Mouse (Mus musculus) forebrain, postnatal 0 days (tissue): ENCODE data around the gene Nkx1-2. TPM values are rescaled to one million over a fixed set of nuclear protein-coding genes. Genes with fewer than 3 reads are reported as not detected.

ENCODE experiments used
- ATAC-seq: fragments of 200-750 bp; cut with Nextera tagmentation; 2 replicates; pipeline ENCODE4 v1.8.0; 2017; ENCODE audit warnings: mild to moderate bottlenecking, moderate library complexity
- DNase-seq: peaks from one replicate; pipeline ENCODE4 v3.0.0-alpha.2; 2015
- H3K27ac ChIP-seq: fragments of 300-500 bp; sonication (generic); 2 replicates; pipeline ENCODE4 v1.5.1; 2014; ENCODE audit warnings: low read depth, mild to moderate bottlenecking, antibody characterized with exemption, low read length, moderate library complexity, mixed read lengths
- H3K27me3 ChIP-seq: fragments of 300-500 bp; sonication (generic); 2 replicates; pipeline ENCODE4 v1.6.1; 2014; ENCODE audit warnings: mild to moderate bottlenecking, low read length, mixed read lengths; ENCODE audit not compliant: insufficient read depth
- H3K36me3 ChIP-seq: fragments of 300-500 bp; sonication (generic); 2 replicates; pipeline ENCODE4 v1.6.1; 2014; ENCODE audit warnings: mild to moderate bottlenecking, moderate library complexity; ENCODE audit not compliant: insufficient read depth
- H3K4me1 ChIP-seq: fragments of 300-500 bp; sonication (generic); 2 replicates; pipeline ENCODE4 v1.6.1; 2014; ENCODE audit warnings: antibody characterized with exemption; ENCODE audit not compliant: insufficient read depth
- H3K4me2 ChIP-seq: fragments of 300-500 bp; sonication (generic); 2 replicates; pipeline ENCODE4 v1.6.1; 2014; ENCODE audit warnings: low read depth, mild to moderate bottlenecking, moderate library complexity
- H3K4me3 ChIP-seq: fragments of 300-500 bp; sonication (generic); 2 replicates; pipeline ENCODE4 v1.5.1; 2014; ENCODE audit warnings: low read depth, low read length, mixed read lengths
- H3K9ac ChIP-seq: fragments of 300-500 bp; sonication (generic); 2 replicates; pipeline ENCODE4 v1.6.1; 2014; ENCODE audit warnings: mild to moderate bottlenecking
- H3K9me3 ChIP-seq: fragments of 300-500 bp; sonication (generic); 2 replicates; pipeline ENCODE4 v1.6.1; 2016; ENCODE audit warnings: low read length
- CTCF ChIP-seq: sonication (generic); IDR thresholded peaks from 2 replicates; pipeline ENCODE4 v1.5.1; 2016; ENCODE audit warnings: antibody characterized with exemption, control low read depth, low read depth
- WGBS: fragments of 180-500 bp; shearing (Covaris S2); extraction: QIAGEN DNeasy Blood & Tissue Kit; methylation state at CpG from one replicate; pipeline ENCODE4 v1.1.7; 2014; 5-methylcytosine and 5-hydroxymethylcytosine counted together
- polyA plus RNA-seq: library from polyadenylated mRNA; unstranded; fragments of >200 nt; fragmentation: Nextera tagmentation; extraction: Ambion mirVana; gene quantifications from 2 replicates; pipeline ENCODE4 v1.2.1, GENCODE M21; 2015
- total RNA-seq: library from RNA; depleted of rRNA; stranded (reverse); fragments of >200 nt; gene quantifications from 2 replicates; pipeline ENCODE4 v1.2.3, GENCODE M21; 2014

The Nkx1-2 gene
- total and polyA plus RNA-seq, 2 experiments from 2014 or later = not detected

GRCm38 (mm10) chr7:132576891-132577290, 22.5 kb downstream of the Nkx1-2 start:
- Histone ChIP-seq H3K4me3 (no peak overlapping the region), H3K4me1 (peaks cover 5% of the 10 kb centered on the region; the same call in 1 of the 2 replicates), H3K4me2 (no peak overlapping the region), H3K9me3 (no peaks in the 10 kb centered on the region), H3K36me3 (no peaks in the 10 kb centered on the region), H3K9ac (no peak overlapping the region), H3K27ac (no peak overlapping the region), H3K27me3 (peaks cover 4% of the 10 kb centered on the region; the same call in 1 of the 2 replicates)
- DNase-seq (no peak), ATAC-seq (no peak)
- 60% methylated on average over 4 of the region's 4 CpGs for WGBS
- TF ChIP-seq CTCF = no peak

GRCm38 (mm10) chr7:132576116-132576650, 23.3 kb downstream of the Nkx1-2 start, which contains the start of gene Oat:
TSS of gene Oat (minus strand) at chr7:132576398.
- peak within 1 kb of the TSS; percentile 67 for H3K4me3 ChIP-seq
- WGBS = 2% methylated on average over 49 of the region's 49 CpGs

GRCm38 (mm10) chr7:132575623-132576022, 23.8 kb downstream of the Nkx1-2 start:
- Histone ChIP-seq H3K27ac (peak overlapping the region; percentile 87), H3K9me3 (no peaks in the 10 kb centered on the region), H3K4me2 (peak overlapping the region; percentile 70), H3K4me1 (peaks cover 5% of the 10 kb centered on the region; the same call in 1 of the 2 replicates), H3K4me3 (peak overlapping the region; percentile 67), H3K36me3 (no peaks in the 10 kb centered on the region), H3K27me3 (peaks cover 4% of the 10 kb centered on the region; the same call in 1 of the 2 replicates), H3K9ac (peak overlapping the region; percentile 65)
- DNase-seq (peak; percentile 87), ATAC-seq (peak; percentile 95)
- WGBS = 3% methylated on average over 13 of the region's 13 CpGs
- TF ChIP-seq CTCF = peak; percentile 58

More at GRCm38 (mm10) chr7:132576116-132576650, 23.3 kb downstream of the Nkx1-2 start, which contains the start of gene Oat:
- H3K27me3 ChIP-seq = peaks cover 4% of the 10 kb centered on the region; the same call in 1 of the 2 replicates
- peaks cover 5% of the 10 kb centered on the region; the same call in 1 of the 2 replicates for H3K4me1 ChIP-seq
- peak within 1 kb of the TSS; percentile 65 for H3K9ac ChIP-seq
- peak; percentile 96 for DNase-seq
- no peaks in the 10 kb centered on the region for H3K36me3 ChIP-seq
- TF ChIP-seq CTCF = peak; percentile 20; the same call in 1 of the 2 replicates
- H3K4me2 ChIP-seq = peak within 1 kb of the TSS; percentile 70
- H3K27ac ChIP-seq = peak within 1 kb of the TSS; percentile 87
- no peaks in the 10 kb centered on the region for H3K9me3 ChIP-seq
- peak; percentile 96 for ATAC-seq

GRCm38 (mm10) chr7:132574646-132575045, 24.8 kb downstream of the Nkx1-2 start:
- WGBS = 92% methylated on average over 5 of the region's 5 CpGs
- no peak for TF ChIP-seq CTCF
- DNase-seq (no peak), ATAC-seq (no peak)
- Histone ChIP-seq H3K36me3 (no peaks in the 10 kb centered on the region), H3K9ac (no peak overlapping the region), H3K27me3 (peaks cover 4% of the 10 kb centered on the region; the same call in 1 of the 2 replicates), H3K9me3 (no peaks in the 10 kb centered on the region), H3K4me3 (no peak overlapping the region), H3K4me1 (peaks cover 5% of the 10 kb centered on the region; the same call in 1 of the 2 replicates), H3K4me2 (no peak overlapping the region), H3K27ac (no peak overlapping the region)

- H3K4me3 ChIP-seq = no peak overlapping the region
- WGBS = 19% methylated on average over 6 of the region's 6 CpGs
- TF ChIP-seq CTCF = no peak
- ATAC-seq (no peak), DNase-seq (no peak)
- peaks cover 4% of the 10 kb centered on the region; the same call in 1 of the 2 replicates for H3K27me3 ChIP-seq
- H3K4me2 ChIP-seq = no peak overlapping the region
- H3K9ac ChIP-seq = no peak overlapping the region
- 0 out of 2 replicates have a peak overlapping the region, but pooled peaks have one; percentile 40 for H3K27ac ChIP-seq
- H3K9me3 ChIP-seq = no peaks in the 10 kb centered on the region
- H3K36me3 ChIP-seq = no peaks in the 10 kb centered on the region
- peaks cover 5% of the 10 kb centered on the region; the same call in 1 of the 2 replicates for H3K4me1 ChIP-seq
Measured at GRCm38 (mm10) chr7:132573205-132573604, 26.2 kb downstream of the Nkx1-2 start.

- Histone ChIP-seq H3K36me3 (no peaks in the 10 kb centered on the region), H3K4me2 (no peak overlapping the region), H3K9me3 (no peaks in the 10 kb centered on the region), H3K27me3 (peaks cover 2% of the 10 kb centered on the region; the same call in 1 of the 2 replicates), H3K4me1 (peaks cover 5% of the 10 kb centered on the region; the same call in 1 of the 2 replicates), H3K4me3 (no peak overlapping the region), H3K9ac (no peak overlapping the region), H3K27ac (0 out of 2 replicates have a peak overlapping the region, but pooled peaks have one; percentile 10)
- no peak for ATAC-seq
- WGBS = 52% methylated on average over 3 of the region's 3 CpGs
- DNase-seq = no peak
- no peak for TF ChIP-seq CTCF
Measured at GRCm38 (mm10) chr7:132572738-132573137, 26.7 kb downstream of the Nkx1-2 start.

GRCm38 (mm10) chr7:132571481-132571880, 28.0 kb downstream of the Nkx1-2 start:
- no peaks in the 10 kb centered on the region for H3K27me3 ChIP-seq
- no peaks in the 10 kb centered on the region for H3K9me3 ChIP-seq
- ATAC-seq (no peak), DNase-seq (peak; percentile 18)
- peaks cover 5% of the 10 kb centered on the region; the same call in 1 of the 2 replicates for H3K4me1 ChIP-seq
- H3K36me3 ChIP-seq = no peaks in the 10 kb centered on the region
- 0 out of 2 replicates have a peak overlapping the region, but pooled peaks have one; percentile 8 for H3K4me2 ChIP-seq
- 0 out of 2 replicates have a peak overlapping the region, but pooled peaks have one; percentile 15 for H3K27ac ChIP-seq
- no peak overlapping the region for H3K9ac ChIP-seq
- no peak overlapping the region for H3K4me3 ChIP-seq
- no peak for TF ChIP-seq CTCF
- WGBS = 42% methylated on average over 8 of the region's 8 CpGs
